Mouse (Mus musculus): Measurements from ENCODE around the gene Mapk6.

DNA sequence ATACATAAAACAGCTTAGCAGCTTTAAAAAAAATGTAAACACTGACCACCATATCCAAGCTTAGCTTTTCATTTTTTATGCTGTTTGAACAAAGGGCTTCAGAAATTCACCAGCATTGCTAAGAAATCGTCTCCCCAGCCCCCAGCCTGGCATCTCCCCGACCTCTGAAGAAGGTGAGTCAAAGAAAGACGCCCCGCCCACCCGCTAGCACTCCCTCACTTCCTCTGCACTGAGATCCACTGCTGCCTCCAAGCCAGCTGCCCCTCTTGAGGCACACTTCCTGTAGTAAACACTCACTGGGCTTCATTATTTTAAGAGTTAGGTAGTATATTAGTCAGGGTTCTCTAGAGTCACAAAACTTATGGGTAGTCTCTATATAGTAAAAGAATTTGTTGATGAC lies 4.4 kb upstream of the Mapk6 start:
- no peak for TF ChIP-seq CTCF (IDR thresholded peaks at IDR 0.05; ENCODE audit: low read depth, low read length)
- TF ChIP-seq POLR2AphosphoS5 (IDR thresholded peaks at IDR 0.05; ENCODE audit: insufficient replicate concordance, low read depth, low read length), result no peak
- no peak for TF ChIP-seq GATA2 (IDR thresholded peaks at IDR 0.05; ENCODE audit: borderline replicate concordance, low read depth, low read length)
- no peak for TF ChIP-seq TAL1 (conservative IDR thresholded peaks at IDR 0.05; ENCODE audit: low read depth, low read length)
- TF ChIP-seq GATA1 (IDR thresholded peaks at IDR 0.05; ENCODE audit: borderline replicate concordance, low read length), result no peak

Measured in G1E (cell line).